Mouse (Mus musculus): ENCODE results near the gene Zswim8. TPM values are rescaled to one million over a fixed set of nuclear protein-coding genes. Genes with fewer than 3 reads are reported as not detected.

The Zswim8 gene
- polyA plus RNA-seq, 1 experiment, result 136 TPM

- no peak for DNase-seq
- Histone ChIP-seq H3K4me3 (ENCODE audit: insufficient read depth, low read depth, low read length) (no peak overlapping the region), H3K36me3 (ENCODE audit: control insufficient read depth, insufficient read depth, low read length) (peaks cover 2% of the 10 kb centered on the region), H3K4me1 (ENCODE audit: control insufficient read depth, insufficient read depth, low read length) (no peaks in the 10 kb centered on the region), H3K27ac (ENCODE audit: insufficient read depth, low read depth, low read length) (no peak overlapping the region), H3K27me3 (replicated peaks; ENCODE audit: control insufficient read depth, insufficient read depth, low read length) (no peaks in the 10 kb centered on the region)
- TF ChIP-seq CTCF (conservative IDR thresholded peaks at IDR 0.05; ENCODE audit: insufficient read depth, insufficient read length, low read depth, low read length) (no peak), POLR2A (IDR thresholded peaks at IDR 0.05; ENCODE audit: low read depth, low read length) (no peak)
- WGBS, result 90% methylated on average over 10 of the region's 10 CpGs
These were observed 11.1 kb downstream of the Zswim8 start for GRCm38 (mm10) chr14:20718443-20718842.

GRCm38 (mm10) chr14:20719767-20720166 is 12.4 kb downstream of the Zswim8 start:
- WGBS, result 81% methylated on average over 12 of the region's 12 CpGs

GRCm38 (mm10) chr14:20721371-20721770 is 14.0 kb downstream of the Zswim8 start:
- Histone ChIP-seq H3K4me1 (ENCODE audit: control insufficient read depth, insufficient read depth, low read length) (no peaks in the 10 kb centered on the region), H3K4me3 (ENCODE audit: insufficient read depth, low read depth, low read length) (no peak overlapping the region), H3K27me3 (replicated peaks; ENCODE audit: control insufficient read depth, insufficient read depth, low read length) (no peaks in the 10 kb centered on the region), H3K27ac (ENCODE audit: insufficient read depth, low read depth, low read length) (no peak overlapping the region), H3K36me3 (ENCODE audit: control insufficient read depth, insufficient read depth, low read length) (no peaks in the 10 kb centered on the region; the same call in none of the 2 replicates)
- no peak for DNase-seq
- WGBS, result 89% methylated on average over 4 of the region's 4 CpGs
- no peak for TF ChIP-seq CTCF (conservative IDR thresholded peaks at IDR 0.05; ENCODE audit: insufficient read depth, insufficient read length, low read depth, low read length)
- TF ChIP-seq POLR2A (IDR thresholded peaks at IDR 0.05; ENCODE audit: low read depth, low read length), result no peak

More at GRCm38 (mm10) chr14:20719767-20720166, 12.4 kb downstream of the Zswim8 start:
- DNase-seq, result no peak
- Histone ChIP-seq H3K4me3 (ENCODE audit: insufficient read depth, low read depth, low read length) (no peak overlapping the region), H3K4me1 (ENCODE audit: control insufficient read depth, insufficient read depth, low read length) (no peaks in the 10 kb centered on the region), H3K27ac (ENCODE audit: insufficient read depth, low read depth, low read length) (no peak overlapping the region), H3K36me3 (ENCODE audit: control insufficient read depth, insufficient read depth, low read length) (peaks cover 2% of the 10 kb centered on the region), H3K27me3 (replicated peaks; ENCODE audit: control insufficient read depth, insufficient read depth, low read length) (no peaks in the 10 kb centered on the region)
- TF ChIP-seq CTCF (conservative IDR thresholded peaks at IDR 0.05; ENCODE audit: insufficient read depth, insufficient read length, low read depth, low read length) (no peak), POLR2A (IDR thresholded peaks at IDR 0.05; ENCODE audit: low read depth, low read length) (no peak)

GRCm38 (mm10) chr14:20723006-20723405 is 15.7 kb downstream of the Zswim8 start:
- WGBS, result 89% methylated on average over 12 of the region's 12 CpGs
- TF ChIP-seq CTCF (conservative IDR thresholded peaks at IDR 0.05; ENCODE audit: insufficient read depth, insufficient read length, low read depth, low read length), result no peak
- TF ChIP-seq POLR2A (IDR thresholded peaks at IDR 0.05; ENCODE audit: low read depth, low read length), result no peak
- no peaks in the 10 kb centered on the region; the same call in none of the 2 replicates for H3K36me3 ChIP-seq (ENCODE audit: control insufficient read depth, insufficient read depth, low read length)
- H3K4me1 ChIP-seq (ENCODE audit: control insufficient read depth, insufficient read depth, low read length), result no peaks in the 10 kb centered on the region
- H3K27me3 ChIP-seq (replicated peaks; ENCODE audit: control insufficient read depth, insufficient read depth, low read length), result no peaks in the 10 kb centered on the region
- DNase-seq, result no peak
- H3K27ac ChIP-seq (ENCODE audit: insufficient read depth, low read depth, low read length), result no peak overlapping the region
- no peak overlapping the region for H3K4me3 ChIP-seq (ENCODE audit: insufficient read depth, low read depth, low read length)

GRCm38 (mm10) chr14:20724043-20724442 is 16.7 kb downstream of the Zswim8 start:
- H3K4me3 ChIP-seq (ENCODE audit: insufficient read depth, low read depth, low read length), result no peak overlapping the region
- DNase-seq, result peak; percentile 69
- H3K27ac ChIP-seq (ENCODE audit: insufficient read depth, low read depth, low read length), result no peak overlapping the region
- no peaks in the 10 kb centered on the region for H3K4me1 ChIP-seq (ENCODE audit: control insufficient read depth, insufficient read depth, low read length)
- peak; percentile 78 for TF ChIP-seq CTCF (conservative IDR thresholded peaks at IDR 0.05; ENCODE audit: insufficient read depth, insufficient read length, low read depth, low read length)
- no peak for TF ChIP-seq POLR2A (IDR thresholded peaks at IDR 0.05; ENCODE audit: low read depth, low read length)
- 7% methylated on average over 5 of the region's 5 CpGs for WGBS
- no peaks in the 10 kb centered on the region for H3K27me3 ChIP-seq (replicated peaks; ENCODE audit: control insufficient read depth, insufficient read depth, low read length)
- peaks cover 3% of the 10 kb centered on the region; the same call in 1 of the 2 replicates for H3K36me3 ChIP-seq (ENCODE audit: control insufficient read depth, insufficient read depth, low read length)

GRCm38 (mm10) chr14:20725660-20726339 is 18.4 kb downstream of the Zswim8 start:
- H3K4me3 ChIP-seq (ENCODE audit: insufficient read depth, low read depth, low read length), result no peak overlapping the region
- DNase-seq, result no peak
- no peaks in the 10 kb centered on the region for H3K4me1 ChIP-seq (ENCODE audit: control insufficient read depth, insufficient read depth, low read length)
- TF ChIP-seq CTCF (conservative IDR thresholded peaks at IDR 0.05; ENCODE audit: insufficient read depth, insufficient read length, low read depth, low read length) (no peak), POLR2A (IDR thresholded peaks at IDR 0.05; ENCODE audit: low read depth, low read length) (no peak)
- no peaks in the 10 kb centered on the region for H3K27me3 ChIP-seq (replicated peaks; ENCODE audit: control insufficient read depth, insufficient read depth, low read length)
- no peak overlapping the region for H3K27ac ChIP-seq (ENCODE audit: insufficient read depth, low read depth, low read length)
- peaks cover 4% of the 10 kb centered on the region; the same call in 1 of the 2 replicates for H3K36me3 ChIP-seq (ENCODE audit: control insufficient read depth, insufficient read depth, low read length)
- 68% methylated on average over 6 of the region's 6 CpGs for WGBS

GRCm38 (mm10) chr14:20729871-20730270 is 22.5 kb downstream of the Zswim8 start:
- peaks cover 4% of the 10 kb centered on the region; the same call in 1 of the 2 replicates for H3K36me3 ChIP-seq (ENCODE audit: control insufficient read depth, insufficient read depth, low read length)
- TF ChIP-seq CTCF (conservative IDR thresholded peaks at IDR 0.05; ENCODE audit: insufficient read depth, insufficient read length, low read depth, low read length) (no peak), POLR2A (IDR thresholded peaks at IDR 0.05; ENCODE audit: low read depth, low read length) (no peak)
- H3K27me3 ChIP-seq (replicated peaks; ENCODE audit: control insufficient read depth, insufficient read depth, low read length), result no peaks in the 10 kb centered on the region
- 83% methylated on average over 9 of the region's 9 CpGs for WGBS
- no peak for DNase-seq
- H3K27ac ChIP-seq (ENCODE audit: insufficient read depth, low read depth, low read length), result no peak overlapping the region
- no peak overlapping the region for H3K4me3 ChIP-seq (ENCODE audit: insufficient read depth, low read depth, low read length)
- H3K4me1 ChIP-seq (ENCODE audit: control insufficient read depth, insufficient read depth, low read length), result peaks cover 3% of the 10 kb centered on the region; the same call in 1 of the 2 replicates
